Mouse (Mus musculus) E14TG2a.4 (cell line): ENCODE data around the gene Armh2.

Experiments
- H3K27me3 ChIP-seq: 2 replicates; pipeline ENCODE4 v1.6.1; 2014; ENCODE audit warnings: low read length, control low read depth; ENCODE audit not compliant: insufficient read depth
- H3K36me3 ChIP-seq: 2 replicates; pipeline ENCODE4 v1.6.1; 2014; ENCODE audit warnings: low read length, control low read depth; ENCODE audit not compliant: insufficient read depth
- H3K4me1 ChIP-seq: replicated peaks from 2 replicates; pipeline ENCODE4 v1.6.1; 2014; ENCODE audit warnings: low read depth, low read length, control low read depth
- H3K4me3 ChIP-seq: replicated peaks from 2 replicates; pipeline ENCODE4 v1.5.1; 2014; ENCODE audit warnings: mild to moderate bottlenecking, low read length
- H3K9me3 ChIP-seq: 2 replicates; pipeline ENCODE4 v1.6.1; 2014; ENCODE audit warnings: low read length, control low read depth
- CTCF ChIP-seq: conservative IDR thresholded peaks from 2 replicates; pipeline ENCODE4 v1.5.1; 2014; ENCODE audit warnings: low read length
- NANOG ChIP-seq: IDR thresholded peaks from 2 replicates; pipeline ENCODE4 v1.6.1; 2014; ENCODE audit warnings: borderline replicate concordance, low read length, mixed read lengths
- POU5F1 ChIP-seq: IDR thresholded peaks from 2 replicates; pipeline ENCODE4 v1.6.1; 2014; ENCODE audit warnings: low read length, borderline replicate concordance

Gene Armh2

GRCm38 (mm10) chr13:24741028-24741427 lies at the start of gene Armh2:
Armh2 (plus strand) TSS chr13:24741232.
- H3K4me3 ChIP-seq = no peak within 1 kb of the TSS
- peaks cover 52% of the 10 kb centered on the region for H3K36me3 ChIP-seq
- H3K27me3 ChIP-seq = no peaks in the 10 kb centered on the region
- no peaks in the 10 kb centered on the region for H3K9me3 ChIP-seq
- peaks cover 6% of the 10 kb centered on the region; the same call in 1 of the 2 replicates for H3K4me1 ChIP-seq
- no peak for TF ChIP-seq NANOG
- TF ChIP-seq POU5F1 = no peak
- TF ChIP-seq CTCF = no peak

DNA sequence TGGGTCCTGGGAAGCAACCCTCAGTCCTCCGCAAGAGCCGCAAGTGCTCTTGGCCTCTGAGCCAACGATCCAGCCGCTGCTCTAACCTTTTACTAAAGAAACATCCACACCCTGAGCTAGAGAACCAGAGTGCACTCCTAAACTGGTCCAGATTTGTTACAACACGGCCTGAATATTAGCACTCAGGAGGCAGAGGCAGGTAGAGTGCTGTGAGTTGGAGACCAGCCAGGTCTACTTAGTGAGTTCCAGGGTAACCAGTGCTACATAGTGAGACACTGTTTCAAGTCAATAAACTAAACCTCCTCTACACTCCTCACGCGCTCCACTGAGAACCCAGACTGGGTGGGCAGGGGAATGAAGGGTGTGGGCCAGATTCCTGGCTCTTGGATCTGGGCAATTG lies 47.7 kb upstream of the Armh2 start:
- H3K4me1 ChIP-seq = peaks cover 30% of the 10 kb centered on the region
- H3K4me3 ChIP-seq = no peak overlapping the region
- TF ChIP-seq POU5F1 (no peak), CTCF (no peak)
- H3K27me3 ChIP-seq = 0 out of 2 replicates have a peak, but pooled peaks cover 3% of the 10 kb centered on the region
- H3K9me3 ChIP-seq = no peaks in the 10 kb centered on the region
- no peaks in the 10 kb centered on the region for H3K36me3 ChIP-seq

GRCm38 (mm10) chr13:24698746-24699145 lies 42.3 kb upstream of the Armh2 start:
- Histone ChIP-seq H3K4me1 (peaks cover 42% of the 10 kb centered on the region), H3K36me3 (no peaks in the 10 kb centered on the region), H3K27me3 (peaks cover 3% of the 10 kb centered on the region; the same call in 1 of the 2 replicates), H3K9me3 (no peaks in the 10 kb centered on the region), H3K4me3 (no peak overlapping the region)
- TF ChIP-seq POU5F1 (no peak), CTCF (no peak), NANOG (no peak)

DNA sequence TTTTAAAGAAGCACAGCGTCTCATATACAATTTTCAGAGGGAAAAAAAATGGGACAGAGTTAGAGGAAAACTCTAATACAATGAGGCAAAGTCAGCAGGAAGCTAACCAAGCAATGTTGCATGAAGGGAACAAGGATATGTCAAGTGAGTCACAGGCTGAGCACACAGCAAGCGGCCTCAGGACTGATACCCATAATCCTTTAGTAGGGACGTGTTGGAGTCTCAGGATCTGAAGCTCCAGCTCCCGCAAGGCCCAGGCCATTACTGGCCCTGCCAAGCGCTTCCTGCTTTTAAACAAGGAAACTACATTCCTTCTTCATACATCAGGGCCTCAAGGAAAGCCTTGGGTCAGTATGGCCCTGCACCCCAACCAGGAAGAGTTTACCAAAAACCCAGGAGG lies 38.9 kb upstream of the Armh2 start:
- H3K9me3 ChIP-seq = no peaks in the 10 kb centered on the region
- peaks cover 5% of the 10 kb centered on the region; the same call in 1 of the 2 replicates for H3K27me3 ChIP-seq
- TF ChIP-seq POU5F1 (no peak), NANOG (no peak), CTCF (no peak)
- H3K36me3 ChIP-seq = no peaks in the 10 kb centered on the region
- peaks cover 30% of the 10 kb centered on the region for H3K4me1 ChIP-seq
- no peak overlapping the region for H3K4me3 ChIP-seq

DNA sequence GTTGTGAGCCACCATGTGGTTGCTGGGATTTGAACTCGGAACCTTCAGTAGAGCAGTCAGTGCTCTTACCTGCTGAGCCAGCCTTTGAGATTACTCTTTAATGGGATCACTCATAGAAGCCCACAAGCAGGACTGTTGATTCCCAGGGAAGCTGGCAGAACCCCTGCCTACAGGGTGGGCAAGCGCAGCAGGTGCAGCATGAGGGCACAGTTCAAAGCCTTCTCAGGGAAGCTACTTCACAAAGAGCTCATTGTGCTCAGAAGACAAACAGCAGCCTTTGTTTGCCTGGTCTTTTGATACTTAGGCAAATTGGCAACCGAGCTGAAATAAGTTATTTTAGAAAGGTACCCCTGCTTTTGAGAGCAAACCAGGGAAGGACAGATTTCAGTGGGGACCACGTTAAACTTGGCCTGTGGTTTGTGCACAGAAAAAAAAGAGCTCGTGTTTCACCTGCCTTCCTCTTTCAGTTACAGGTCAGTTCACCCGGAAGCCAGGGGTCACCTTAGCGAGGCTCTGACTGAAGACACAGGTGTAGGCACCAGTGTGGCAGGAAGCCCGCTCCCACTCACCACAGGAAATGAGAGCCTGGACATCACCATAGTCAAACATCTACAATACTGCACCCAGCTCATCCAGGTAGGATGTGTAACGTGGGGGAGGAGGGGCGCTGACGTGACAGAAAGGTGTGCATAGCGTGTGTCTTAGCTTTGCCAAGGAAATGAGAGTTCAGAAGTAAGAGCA lies 31.2 kb upstream of the Armh2 start:
- Histone ChIP-seq H3K36me3 (no peaks in the 10 kb centered on the region), H3K9me3 (no peaks in the 10 kb centered on the region), H3K4me3 (no peak overlapping the region), H3K27me3 (peaks cover 11% of the 10 kb centered on the region), H3K4me1 (peaks cover 16% of the 10 kb centered on the region)
- TF ChIP-seq CTCF (no peak), POU5F1 (no peak), NANOG (no peak)

DNA sequence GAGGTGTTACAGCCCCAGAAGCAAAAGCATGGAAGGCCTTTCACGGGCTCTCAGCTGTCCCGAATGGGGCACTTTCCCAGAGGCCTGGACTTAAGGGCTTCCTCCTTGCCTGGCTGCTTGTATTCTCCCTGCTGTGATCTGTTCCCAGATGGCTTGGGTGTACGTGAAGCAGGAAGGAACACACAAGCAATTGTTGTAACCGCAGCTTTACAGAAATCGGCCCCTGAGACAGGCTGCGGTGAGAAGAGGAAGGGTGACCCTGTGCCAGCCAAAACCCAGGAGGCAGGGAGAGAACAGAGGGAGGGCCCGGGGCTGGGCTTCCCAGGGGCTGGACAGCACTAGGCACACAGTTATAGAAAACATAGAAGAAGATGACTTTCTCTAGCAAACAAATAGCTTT lies 30.1 kb upstream of the Armh2 start:
- no peak overlapping the region for H3K4me3 ChIP-seq
- TF ChIP-seq CTCF (no peak), NANOG (no peak), POU5F1 (no peak)
- peaks cover 16% of the 10 kb centered on the region for H3K4me1 ChIP-seq
- peaks cover 18% of the 10 kb centered on the region for H3K27me3 ChIP-seq
- H3K9me3 ChIP-seq = no peaks in the 10 kb centered on the region
- no peaks in the 10 kb centered on the region for H3K36me3 ChIP-seq

GRCm38 (mm10) chr13:24712581-24713130 lies 28.4 kb upstream of the Armh2 start:
- Histone ChIP-seq H3K4me1 (peaks cover 16% of the 10 kb centered on the region), H3K27me3 (peaks cover 18% of the 10 kb centered on the region), H3K9me3 (no peaks in the 10 kb centered on the region), H3K36me3 (no peaks in the 10 kb centered on the region), H3K4me3 (no peak overlapping the region)
- TF ChIP-seq CTCF (no peak), POU5F1 (no peak), NANOG (no peak)

- TF ChIP-seq CTCF (peak; percentile 83), POU5F1 (no peak), NANOG (no peak)
- Histone ChIP-seq H3K9me3 (no peaks in the 10 kb centered on the region), H3K4me1 (peaks cover 16% of the 10 kb centered on the region), H3K4me3 (peak overlapping the region; percentile 13; the same call in 1 of the 2 replicates), H3K27me3 (peaks cover 18% of the 10 kb centered on the region), H3K36me3 (no peaks in the 10 kb centered on the region)
Measured at GRCm38 (mm10) chr13:24713434-24714000, 27.5 kb upstream of the Armh2 start.
